Mouse (Mus musculus) lung, postnatal 0 days (tissue): ENCODE results near the gene Dnttip1. TPM values are rescaled to one million over a fixed set of nuclear protein-coding genes. Genes with fewer than 3 reads are reported as not detected.

Experiments
- ATAC-seq: fragments of 200-750 bp; cut with Nextera tagmentation; 2 replicates; pipeline ENCODE4 v1.8.0; 2017; ENCODE audit warnings: moderate library complexity
- DNase-seq: peaks from one replicate; pipeline ENCODE4 v3.0.0-alpha.2; 2016; ENCODE audit warnings: low spot score
- H3K27ac ChIP-seq: fragments of 300-500 bp; sonication (generic); 2 replicates; pipeline ENCODE4 v1.5.1; 2014; ENCODE audit warnings: antibody characterized with exemption, mild to moderate bottlenecking, low read length, mixed read lengths
- H3K27me3 ChIP-seq: fragments of 300-500 bp; sonication (generic); replicated peaks from 2 replicates; pipeline ENCODE4 v1.6.1; 2014; ENCODE audit warnings: low read length, mixed read lengths; ENCODE audit not compliant: insufficient read depth
- H3K36me3 ChIP-seq: fragments of 300-500 bp; sonication (generic); 2 replicates; pipeline ENCODE4 v1.6.1; 2014; ENCODE audit warnings: low read length, mixed read lengths; ENCODE audit not compliant: insufficient read depth
- H3K4me1 ChIP-seq: fragments of 300-500 bp; sonication (generic); 2 replicates; pipeline ENCODE4 v1.6.1; 2014; ENCODE audit warnings: antibody characterized with exemption, low read depth, low read length, mixed read lengths; ENCODE audit not compliant: insufficient read depth
- H3K4me2 ChIP-seq: fragments of 300-500 bp; sonication (generic); replicated peaks from 2 replicates; pipeline ENCODE4 v1.6.1; 2014; ENCODE audit warnings: low read depth, mild to moderate bottlenecking, low read length, moderate library complexity, mixed read lengths
- H3K4me3 ChIP-seq: fragments of 300-500 bp; sonication (generic); 2 replicates; pipeline ENCODE4 v1.5.1; 2014; ENCODE audit warnings: low read depth, low read length
- H3K9ac ChIP-seq: fragments of 300-500 bp; sonication (generic); replicated peaks from 2 replicates; pipeline ENCODE4 v1.6.1; 2014; ENCODE audit warnings: low read depth, mild to moderate bottlenecking
- H3K9me3 ChIP-seq: fragments of 300-500 bp; sonication (generic); 2 replicates; pipeline ENCODE4 v1.6.1; 2016; ENCODE audit warnings: low read length, mixed read lengths
- CTCF ChIP-seq: IDR thresholded peaks from 2 replicates; pipeline ENCODE4 v1.5.1; 2016; ENCODE audit warnings: antibody characterized with exemption, mild to moderate bottlenecking
- EP300 ChIP-seq: IDR thresholded peaks from 2 replicates; pipeline ENCODE4 v1.6.1; 2016; ENCODE audit warnings: antibody characterized with exemption, mild to moderate bottlenecking, control low read depth
- WGBS: fragments of 180-500 bp; shearing (Covaris S2); extraction: QIAGEN DNeasy Blood & Tissue Kit; methylation state at CpG from one replicate; pipeline ENCODE4 v1.1.7; 2014; 5-methylcytosine and 5-hydroxymethylcytosine counted together
- polyA plus RNA-seq: library from polyadenylated mRNA; unstranded; fragments of >200 nt; fragmentation: Nextera tagmentation; extraction: Ambion mirVana; gene quantifications from 2 replicates; pipeline ENCODE4 v1.2.1, GENCODE M21; 2015

The Dnttip1 gene
- polyA plus RNA-seq, 1 experiment from 2014 or later = 47.1 TPM

DNA sequence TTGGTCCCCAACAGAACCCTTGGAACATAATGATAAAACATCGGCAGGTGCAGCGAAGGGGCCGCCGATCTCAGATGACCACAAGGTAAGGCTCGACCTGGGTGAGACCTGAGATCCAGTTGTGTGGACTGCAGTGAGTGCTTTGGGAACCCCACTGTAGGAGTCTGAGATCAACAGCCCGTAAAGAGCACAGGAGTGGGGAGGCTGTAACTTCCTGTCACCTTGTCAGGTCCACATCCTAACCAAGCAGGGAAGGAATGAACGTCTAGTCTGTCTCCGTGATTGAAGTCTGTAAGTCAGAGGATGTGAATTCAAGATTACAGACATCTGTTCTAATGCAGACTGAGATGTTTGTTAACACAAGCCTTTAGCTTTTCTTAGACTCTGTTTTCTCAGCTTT lies 910 bp downstream of the Dnttip1 start:
- no peaks in the 10 kb centered on the region for H3K27me3 ChIP-seq
- peak overlapping the region; percentile 93 for H3K4me3 ChIP-seq
- ATAC-seq (no peak), DNase-seq (no peak)
- peak overlapping the region; percentile 69 for H3K4me2 ChIP-seq
- TF ChIP-seq EP300 = no peak
- TF ChIP-seq CTCF = no peak
- peaks cover 11% of the 10 kb centered on the region for H3K4me1 ChIP-seq
- no peaks in the 10 kb centered on the region for H3K9me3 ChIP-seq
- peaks cover 3% of the 10 kb centered on the region; the same call in 1 of the 2 replicates for H3K36me3 ChIP-seq
- 39% methylated on average over 8 of the region's 8 CpGs for WGBS
- peak overlapping the region; percentile 84; the same call in 1 of the 2 replicates for H3K27ac ChIP-seq
- peak overlapping the region; percentile 97 for H3K9ac ChIP-seq

DNA sequence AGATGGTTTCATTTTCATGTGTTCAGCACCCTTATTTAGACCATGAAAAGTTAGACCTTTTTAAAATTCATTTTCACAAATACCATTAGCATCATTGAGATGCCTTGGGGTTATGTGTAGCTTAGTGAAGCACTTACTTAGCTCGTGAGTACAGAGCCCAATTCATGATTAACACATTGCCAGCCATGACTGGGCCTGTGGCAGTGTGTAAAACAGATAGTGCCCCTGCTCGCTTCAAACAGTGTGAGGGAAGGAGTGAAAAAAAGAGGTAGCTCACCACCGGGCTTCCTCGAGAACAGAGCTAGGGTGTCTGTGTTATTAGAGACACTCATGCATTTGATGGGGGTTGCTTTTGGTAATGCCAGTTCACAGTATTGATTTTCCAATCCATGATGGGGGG lies 2.4 kb downstream of the Dnttip1 start:
- no peak for TF ChIP-seq EP300
- TF ChIP-seq CTCF = no peak
- H3K36me3 ChIP-seq = peaks cover 7% of the 10 kb centered on the region
- WGBS = 82% methylated on average over 4 of the region's 4 CpGs

GRCm38 (mm10) chr2:164748991-164749390 lies 3.2 kb downstream of the Dnttip1 start:
- no peak overlapping the region for H3K9ac ChIP-seq
- H3K4me3 ChIP-seq = no peak overlapping the region
- H3K9me3 ChIP-seq = no peaks in the 10 kb centered on the region
- ATAC-seq = no peak
- no peak for DNase-seq
- peaks cover 11% of the 10 kb centered on the region for H3K4me1 ChIP-seq
- WGBS = 90% methylated on average over 6 of the region's 6 CpGs
- H3K27ac ChIP-seq = no peak overlapping the region
- peaks cover 7% of the 10 kb centered on the region for H3K36me3 ChIP-seq
- H3K4me2 ChIP-seq = no peak overlapping the region
- no peaks in the 10 kb centered on the region for H3K27me3 ChIP-seq
- TF ChIP-seq EP300 = no peak
- no peak for TF ChIP-seq CTCF

More for the DNA sequence above, 2.4 kb downstream of the Dnttip1 start:
- no peak overlapping the region for H3K4me3 ChIP-seq
- no peak for ATAC-seq
- H3K4me1 ChIP-seq = peaks cover 11% of the 10 kb centered on the region
- no peaks in the 10 kb centered on the region for H3K27me3 ChIP-seq
- H3K27ac ChIP-seq = no peak overlapping the region
- H3K9me3 ChIP-seq = no peaks in the 10 kb centered on the region
- no peak for DNase-seq
- H3K4me2 ChIP-seq = no peak overlapping the region
- no peak overlapping the region for H3K9ac ChIP-seq

DNA sequence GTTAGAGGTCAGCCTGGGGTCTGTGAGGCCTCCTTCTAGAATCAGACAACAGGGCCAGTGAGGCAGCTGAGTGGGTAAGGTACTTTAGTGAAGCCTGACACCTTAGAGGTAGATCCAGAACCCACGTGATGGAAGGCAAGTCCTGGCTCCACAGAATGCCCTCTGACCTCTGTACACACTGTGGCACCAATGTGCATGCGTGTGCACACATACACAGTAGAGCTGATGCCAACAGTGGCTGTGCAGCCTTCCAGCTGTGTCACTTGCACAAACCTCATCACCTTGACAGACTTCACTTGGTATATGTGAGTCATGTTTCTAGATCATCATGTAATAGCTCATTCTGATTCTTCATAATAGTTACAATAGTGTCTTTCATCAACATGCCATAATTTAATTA lies 6.7 kb downstream of the Dnttip1 start:
- Histone ChIP-seq H3K4me1 (no peaks in the 10 kb centered on the region), H3K36me3 (peaks cover 26% of the 10 kb centered on the region), H3K4me2 (no peak overlapping the region), H3K9ac (no peak overlapping the region), H3K4me3 (no peak overlapping the region), H3K9me3 (no peaks in the 10 kb centered on the region), H3K27me3 (no peaks in the 10 kb centered on the region), H3K27ac (no peak overlapping the region)
- no peak for DNase-seq
- ATAC-seq = no peak
- TF ChIP-seq EP300 (no peak), CTCF (no peak)
- 75% methylated on average over 2 of the region's 2 CpGs for WGBS

- Histone ChIP-seq H3K36me3 (peaks cover 37% of the 10 kb centered on the region), H3K9me3 (no peaks in the 10 kb centered on the region), H3K27ac (no peak overlapping the region), H3K4me2 (no peak overlapping the region), H3K9ac (no peak overlapping the region), H3K4me1 (no peaks in the 10 kb centered on the region), H3K4me3 (no peak overlapping the region), H3K27me3 (no peaks in the 10 kb centered on the region)
- no peak for ATAC-seq
- WGBS = 69% methylated on average over 11 of the region's 11 CpGs
- DNase-seq = no peak
- TF ChIP-seq EP300 = no peak
- no peak for TF ChIP-seq CTCF
These were observed 8.3 kb downstream of the Dnttip1 start for GRCm38 (mm10) chr2:164754105-164754504.

DNA sequence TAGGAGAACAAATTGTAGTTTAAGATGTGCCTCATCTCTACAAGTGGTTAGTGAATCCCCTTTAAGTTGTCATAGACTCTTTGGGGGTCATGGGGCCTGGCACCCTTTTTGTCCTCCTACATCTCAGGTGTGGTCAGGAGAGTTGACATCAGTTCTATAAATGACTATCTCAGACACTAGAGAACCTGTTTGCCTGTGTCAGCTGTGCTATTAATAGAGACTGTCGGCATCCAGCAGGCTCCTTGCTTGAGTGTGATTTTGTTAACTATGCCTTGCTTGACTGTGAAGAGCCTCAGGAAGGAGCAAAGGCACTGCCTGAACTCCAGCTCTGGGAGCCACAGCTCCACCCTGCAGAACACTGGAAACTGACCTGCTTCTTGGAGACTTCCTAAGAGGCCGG lies 9.0 kb downstream of the Dnttip1 start:
- ATAC-seq (no peak), DNase-seq (no peak)
- H3K27me3 ChIP-seq = no peaks in the 10 kb centered on the region
- no peaks in the 10 kb centered on the region for H3K4me1 ChIP-seq
- TF ChIP-seq CTCF (no peak), EP300 (no peak)
- H3K27ac ChIP-seq = no peak overlapping the region
- no peaks in the 10 kb centered on the region for H3K9me3 ChIP-seq
- H3K36me3 ChIP-seq = peaks cover 38% of the 10 kb centered on the region
- H3K4me3 ChIP-seq = no peak overlapping the region
- H3K9ac ChIP-seq = no peak overlapping the region
- WGBS = 69% methylated on average over 2 of the region's 2 CpGs
- no peak overlapping the region for H3K4me2 ChIP-seq

GRCm38 (mm10) chr2:164757841-164758240 lies 12.1 kb downstream of the Dnttip1 start:
- H3K4me3 ChIP-seq = no peak overlapping the region
- H3K4me1 ChIP-seq = no peaks in the 10 kb centered on the region
- no peaks in the 10 kb centered on the region for H3K9me3 ChIP-seq
- TF ChIP-seq EP300 (no peak), CTCF (no peak)
- no peak overlapping the region for H3K9ac ChIP-seq
- ATAC-seq (no peak), DNase-seq (no peak)
- H3K4me2 ChIP-seq = no peak overlapping the region
- no peak overlapping the region for H3K27ac ChIP-seq
- peaks cover 42% of the 10 kb centered on the region for H3K36me3 ChIP-seq
- 93% methylated on average over 10 of the region's 11 CpGs for WGBS
- no peaks in the 10 kb centered on the region for H3K27me3 ChIP-seq
